Mouse (Mus musculus): ENCODE results near the gene Upp2.
A peak's percentile ranks its signal among the peaks of the same experiment; 100 is the strongest.

The Upp2 gene

GRCm38 (mm10) chr2:58679968-58680367, 112.9 kb downstream of the Upp2 start:
- no peak for DNase-seq (ENCODE audit: low spot score)

- DNase-seq (ENCODE audit: low spot score), result no peak
These were observed 113.7 kb downstream of the Upp2 start for GRCm38 (mm10) chr2:58680794-58681193.

GRCm38 (mm10) chr2:58681394-58681793, 114.3 kb downstream of the Upp2 start:
- DNase-seq (ENCODE audit: low spot score), result no peak

GRCm38 (mm10) chr2:58697501-58697900, 130.4 kb downstream of the Upp2 start:
- no peak for DNase-seq (ENCODE audit: low spot score)

GRCm38 (mm10) chr2:58699931-58700330, 132.8 kb downstream of the Upp2 start:
- DNase-seq (ENCODE audit: low spot score), result peak; percentile 77

GRCm38 (mm10) chr2:58700354-58700753, 133.3 kb downstream of the Upp2 start:
- DNase-seq (ENCODE audit: low spot score), result no peak

- DNase-seq (ENCODE audit: low spot score), result no peak
These were observed 134.5 kb downstream of the Upp2 start for GRCm38 (mm10) chr2:58701627-58702026.

- DNase-seq (ENCODE audit: low spot score), result no peak
These were observed 136.1 kb downstream of the Upp2 start for GRCm38 (mm10) chr2:58703226-58703625.

- no peak for DNase-seq (ENCODE audit: low spot score)
These were observed 136.5 kb downstream of the Upp2 start for GRCm38 (mm10) chr2:58703646-58704045.

- no peak for DNase-seq (ENCODE audit: low spot score)
These were observed 137.5 kb downstream of the Upp2 start for GRCm38 (mm10) chr2:58704576-58704975.

GRCm38 (mm10) chr2:58707676-58708075, 140.6 kb downstream of the Upp2 start:
- DNase-seq (ENCODE audit: low spot score), result no peak

- DNase-seq (ENCODE audit: low spot score), result no peak
These were observed 143.1 kb downstream of the Upp2 start for GRCm38 (mm10) chr2:58710234-58710633.

- peak; percentile 24 for DNase-seq (ENCODE audit: low spot score)
These were observed 144.0 kb downstream of the Upp2 start for GRCm38 (mm10) chr2:58711049-58711448.

GRCm38 (mm10) chr2:58711491-58711890, 144.4 kb downstream of the Upp2 start:
- no peak for DNase-seq (ENCODE audit: low spot score)

GRCm38 (mm10) chr2:58711935-58712334, 144.8 kb downstream of the Upp2 start:
- peak; percentile 59 for DNase-seq (ENCODE audit: low spot score)

GRCm38 (mm10) chr2:58717898-58718297, 150.8 kb downstream of the Upp2 start:
- DNase-seq (ENCODE audit: low spot score), result no peak

GRCm38 (mm10) chr2:58737192-58737820, 170.2 kb downstream of the Upp2 start:
- no peak for DNase-seq (ENCODE audit: low spot score)

- no peak for DNase-seq (ENCODE audit: low spot score)
These were observed 174.1 kb downstream of the Upp2 start for GRCm38 (mm10) chr2:58741213-58741612.

GRCm38 (mm10) chr2:58742026-58742425, 174.9 kb downstream of the Upp2 start:
- no peak for DNase-seq (ENCODE audit: low spot score)

GRCm38 (mm10) chr2:58743446-58743845, 176.3 kb downstream of the Upp2 start:
- no peak for DNase-seq (ENCODE audit: low spot score)

- DNase-seq (ENCODE audit: low spot score), result no peak
These were observed 180.6 kb downstream of the Upp2 start for GRCm38 (mm10) chr2:58747483-58748229.

GRCm38 (mm10) chr2:58748296-58748695, 181.2 kb downstream of the Upp2 start:
- DNase-seq (ENCODE audit: low spot score), result no peak

- no peak for DNase-seq (ENCODE audit: low spot score)
These were observed 185.8 kb downstream of the Upp2 start for GRCm38 (mm10) chr2:58752891-58753290.

- no peak for DNase-seq (ENCODE audit: low spot score)
These were observed 187.6 kb downstream of the Upp2 start for GRCm38 (mm10) chr2:58754736-58755135.
